Mouse (Mus musculus): ENCODE results near the gene 4930503B20Rik. TPM values are rescaled to one million over a fixed set of nuclear protein-coding genes. Genes with fewer than 3 reads are reported as not detected.
A peak's percentile ranks its signal among the peaks of the same experiment; 100 is the strongest.

Gene 4930503B20Rik
- polyA plus RNA-seq, 1 experiment from 2014 or later, result not detected

- Histone ChIP-seq H3K9me3 (ENCODE audit: control insufficient read depth, low read length) (no peaks in the 10 kb centered on the region), H3K36me3 (ENCODE audit: control insufficient read depth, insufficient read depth, low read length) (no peaks in the 10 kb centered on the region), H3K27me3 (replicated peaks; ENCODE audit: control insufficient read depth, insufficient read depth, low read length) (no peaks in the 10 kb centered on the region), H3K27ac (ENCODE audit: low read depth, low read length) (no peak overlapping the region), H3K4me1 (ENCODE audit: control insufficient read depth, insufficient read depth, low read depth, low read length) (peaks cover 4% of the 10 kb centered on the region; the same call in 1 of the 2 replicates), H3K4me2 (ENCODE audit: low read length) (no peak overlapping the region), H3K4me3 (ENCODE audit: low read length) (no peak overlapping the region), H3K9ac (ENCODE audit: low read depth, low read length) (no peak overlapping the region)
- no peak for ATAC-seq
- 65% methylated on average over 4 of the region's 4 CpGs for WGBS
These were observed 39.9 kb downstream of the 4930503B20Rik start for GRCm38 (mm10) chr3:146611261-146611660.

GRCm38 (mm10) chr3:146610322-146610721 is 40.8 kb downstream of the 4930503B20Rik start:
- Histone ChIP-seq H3K4me3 (ENCODE audit: low read length) (no peak overlapping the region), H3K36me3 (ENCODE audit: control insufficient read depth, insufficient read depth, low read length) (no peaks in the 10 kb centered on the region), H3K4me2 (ENCODE audit: low read length) (no peak overlapping the region), H3K4me1 (ENCODE audit: control insufficient read depth, insufficient read depth, low read depth, low read length) (peaks cover 4% of the 10 kb centered on the region; the same call in 1 of the 2 replicates), H3K9me3 (ENCODE audit: control insufficient read depth, low read length) (no peaks in the 10 kb centered on the region), H3K27me3 (replicated peaks; ENCODE audit: control insufficient read depth, insufficient read depth, low read length) (no peaks in the 10 kb centered on the region), H3K27ac (ENCODE audit: low read depth, low read length) (no peak overlapping the region), H3K9ac (ENCODE audit: low read depth, low read length) (no peak overlapping the region)
- ATAC-seq, result no peak
- 84% methylated on average over 10 of the region's 10 CpGs for WGBS

GRCm38 (mm10) chr3:146607368-146607767 is 43.7 kb downstream of the 4930503B20Rik start:
- WGBS, result 13% methylated on average over 1 of the region's 1 CpGs
- Histone ChIP-seq H3K9ac (ENCODE audit: low read depth, low read length) (no peak overlapping the region), H3K27me3 (replicated peaks; ENCODE audit: control insufficient read depth, insufficient read depth, low read length) (no peaks in the 10 kb centered on the region), H3K9me3 (ENCODE audit: control insufficient read depth, low read length) (no peaks in the 10 kb centered on the region), H3K4me2 (ENCODE audit: low read length) (no peak overlapping the region), H3K27ac (ENCODE audit: low read depth, low read length) (peak overlapping the region; percentile 41; the same call in 1 of the 2 replicates), H3K4me3 (ENCODE audit: low read length) (no peak overlapping the region), H3K36me3 (ENCODE audit: control insufficient read depth, insufficient read depth, low read length) (no peaks in the 10 kb centered on the region), H3K4me1 (ENCODE audit: control insufficient read depth, insufficient read depth, low read depth, low read length) (peaks cover 4% of the 10 kb centered on the region; the same call in 1 of the 2 replicates)
- peak; percentile 82 for ATAC-seq

GRCm38 (mm10) chr3:146604647-146605046 is 46.5 kb downstream of the 4930503B20Rik start:
- ATAC-seq, result no peak
- H3K9ac ChIP-seq (ENCODE audit: low read depth, low read length), result no peak overlapping the region
- H3K27ac ChIP-seq (ENCODE audit: low read depth, low read length), result no peak overlapping the region
- no peak overlapping the region for H3K4me3 ChIP-seq (ENCODE audit: low read length)
- H3K4me2 ChIP-seq (ENCODE audit: low read length), result no peak overlapping the region
- H3K4me1 ChIP-seq (ENCODE audit: control insufficient read depth, insufficient read depth, low read depth, low read length), result peaks cover 4% of the 10 kb centered on the region; the same call in 1 of the 2 replicates
- no peaks in the 10 kb centered on the region for H3K27me3 ChIP-seq (replicated peaks; ENCODE audit: control insufficient read depth, insufficient read depth, low read length)
- H3K36me3 ChIP-seq (ENCODE audit: control insufficient read depth, insufficient read depth, low read length), result no peaks in the 10 kb centered on the region
- WGBS, result 77% methylated on average over 9 of the region's 9 CpGs
- H3K9me3 ChIP-seq (ENCODE audit: control insufficient read depth, low read length), result no peaks in the 10 kb centered on the region

- Histone ChIP-seq H3K9ac (ENCODE audit: low read depth, low read length) (no peak overlapping the region), H3K27me3 (replicated peaks; ENCODE audit: control insufficient read depth, insufficient read depth, low read length) (no peaks in the 10 kb centered on the region), H3K27ac (ENCODE audit: low read depth, low read length) (no peak overlapping the region), H3K9me3 (ENCODE audit: control insufficient read depth, low read length) (no peaks in the 10 kb centered on the region), H3K4me2 (ENCODE audit: low read length) (no peak overlapping the region), H3K4me3 (ENCODE audit: low read length) (no peak overlapping the region), H3K4me1 (ENCODE audit: control insufficient read depth, insufficient read depth, low read depth, low read length) (peaks cover under 1% of the 10 kb centered on the region; the same call in 1 of the 2 replicates), H3K36me3 (ENCODE audit: control insufficient read depth, insufficient read depth, low read length) (no peaks in the 10 kb centered on the region)
- no peak for ATAC-seq
- WGBS, result 95% methylated on average over 3 of the region's 3 CpGs
These were observed 48.6 kb downstream of the 4930503B20Rik start for GRCm38 (mm10) chr3:146602531-146602930.

GRCm38 (mm10) chr3:146601205-146601604 is 49.9 kb downstream of the 4930503B20Rik start:
- no peak overlapping the region for H3K4me3 ChIP-seq (ENCODE audit: low read length)
- H3K36me3 ChIP-seq (ENCODE audit: control insufficient read depth, insufficient read depth, low read length), result no peaks in the 10 kb centered on the region
- no peak for ATAC-seq
- H3K9ac ChIP-seq (ENCODE audit: low read depth, low read length), result no peak overlapping the region
- H3K4me2 ChIP-seq (ENCODE audit: low read length), result no peak overlapping the region
- WGBS, result 100% methylated on average over 2 of the region's 2 CpGs
- no peaks in the 10 kb centered on the region for H3K9me3 ChIP-seq (ENCODE audit: control insufficient read depth, low read length)
- no peaks in the 10 kb centered on the region for H3K27me3 ChIP-seq (replicated peaks; ENCODE audit: control insufficient read depth, insufficient read depth, low read length)
- H3K27ac ChIP-seq (ENCODE audit: low read depth, low read length), result no peak overlapping the region
- no peaks in the 10 kb centered on the region for H3K4me1 ChIP-seq (ENCODE audit: control insufficient read depth, insufficient read depth, low read depth, low read length)

- Histone ChIP-seq H3K4me1 (ENCODE audit: control insufficient read depth, insufficient read depth, low read depth, low read length) (no peaks in the 10 kb centered on the region), H3K4me3 (ENCODE audit: low read length) (no peak overlapping the region), H3K9me3 (ENCODE audit: control insufficient read depth, low read length) (no peaks in the 10 kb centered on the region), H3K36me3 (ENCODE audit: control insufficient read depth, insufficient read depth, low read length) (no peaks in the 10 kb centered on the region), H3K27ac (ENCODE audit: low read depth, low read length) (no peak overlapping the region), H3K9ac (ENCODE audit: low read depth, low read length) (no peak overlapping the region), H3K4me2 (ENCODE audit: low read length) (no peak overlapping the region), H3K27me3 (replicated peaks; ENCODE audit: control insufficient read depth, insufficient read depth, low read length) (no peaks in the 10 kb centered on the region)
- ATAC-seq, result no peak
- 89% methylated on average over 6 of the region's 6 CpGs for whole genome bisulfite sequencing
These were observed 51.8 kb downstream of the 4930503B20Rik start for GRCm38 (mm10) chr3:146599198-146599900.

GRCm38 (mm10) chr3:146598411-146598810 is 52.7 kb downstream of the 4930503B20Rik start:
- 85% methylated on average over 6 of the region's 6 CpGs for WGBS
- ATAC-seq, result no peak

GRCm38 (mm10) chr3:146596864-146597263 is 54.3 kb downstream of the 4930503B20Rik start:
- WGBS, result 86% methylated on average over 7 of the region's 7 CpGs
- Histone ChIP-seq H3K27me3 (replicated peaks; ENCODE audit: control insufficient read depth, insufficient read depth, low read length) (no peaks in the 10 kb centered on the region), H3K4me3 (ENCODE audit: low read length) (no peak overlapping the region), H3K9me3 (ENCODE audit: control insufficient read depth, low read length) (no peaks in the 10 kb centered on the region), H3K27ac (ENCODE audit: low read depth, low read length) (no peak overlapping the region), H3K4me1 (ENCODE audit: control insufficient read depth, insufficient read depth, low read depth, low read length) (no peaks in the 10 kb centered on the region), H3K9ac (ENCODE audit: low read depth, low read length) (no peak overlapping the region), H3K4me2 (ENCODE audit: low read length) (no peak overlapping the region), H3K36me3 (ENCODE audit: control insufficient read depth, insufficient read depth, low read length) (no peaks in the 10 kb centered on the region)
- no peak for ATAC-seq

More at GRCm38 (mm10) chr3:146598411-146598810, 52.7 kb downstream of the 4930503B20Rik start:
- Histone ChIP-seq H3K27me3 (replicated peaks; ENCODE audit: control insufficient read depth, insufficient read depth, low read length) (no peaks in the 10 kb centered on the region), H3K9me3 (ENCODE audit: control insufficient read depth, low read length) (no peaks in the 10 kb centered on the region), H3K4me1 (ENCODE audit: control insufficient read depth, insufficient read depth, low read depth, low read length) (no peaks in the 10 kb centered on the region), H3K36me3 (ENCODE audit: control insufficient read depth, insufficient read depth, low read length) (no peaks in the 10 kb centered on the region), H3K4me2 (ENCODE audit: low read length) (no peak overlapping the region), H3K4me3 (ENCODE audit: low read length) (no peak overlapping the region), H3K9ac (ENCODE audit: low read depth, low read length) (no peak overlapping the region), H3K27ac (ENCODE audit: low read depth, low read length) (no peak overlapping the region)
